Mouse (Mus musculus) small intestine, adult 2 months (tissue): Measurements from ENCODE around the gene Slc20a1. TPM values are rescaled to one million over a fixed set of nuclear protein-coding genes. Genes with fewer than 3 reads are reported as not detected.

ENCODE experiments used
- H3K27ac ChIP-seq: fragments of 200-500 bp; 2 replicates; pipeline ENCODE4 v1.5.1; 2012; ENCODE audit warnings: low read depth, low read length, control low read depth, inconsistent platforms; ENCODE audit not compliant: insufficient read depth
- H3K27me3 ChIP-seq: fragments of 200-500 bp; 2 replicates; pipeline ENCODE4 v1.6.1; 2012; ENCODE audit warnings: mild to moderate bottlenecking, moderate library complexity, low read length, inconsistent platforms; ENCODE audit not compliant: control insufficient read depth, insufficient read depth
- H3K36me3 ChIP-seq: fragments of 200-500 bp; 2 replicates; pipeline ENCODE4 v1.6.1; 2012; ENCODE audit warnings: mild to moderate bottlenecking, low read length, control low read depth, inconsistent platforms; ENCODE audit not compliant: control insufficient read depth, insufficient read depth
- H3K4me1 ChIP-seq: fragments of 200-500 bp; 2 replicates; pipeline ENCODE4 v1.6.1; 2012; ENCODE audit warnings: low read length, inconsistent platforms, mixed read lengths; ENCODE audit not compliant: control insufficient read depth, insufficient read depth, insufficient read length
- H3K4me3 ChIP-seq: fragments of 200-500 bp; 2 replicates; pipeline ENCODE4 v1.5.1; 2012; ENCODE audit warnings: low read depth, mild to moderate bottlenecking, control low read depth, inconsistent platforms, low read length, moderate library complexity
- CTCF ChIP-seq: fragments of 200-500 bp; IDR thresholded peaks from 2 replicates; pipeline ENCODE4 v1.5.1; 2012; ENCODE audit warnings: low read depth, mild to moderate bottlenecking, control low read depth, inconsistent platforms, low read length, moderate library complexity, mixed read lengths; ENCODE audit not compliant: insufficient replicate concordance, insufficient read length; ENCODE audit errors: extremely low read depth
- POLR2A ChIP-seq: fragments of 200-500 bp; IDR thresholded peaks from 2 replicates; pipeline ENCODE4 v1.6.1; 2012; ENCODE audit warnings: low read depth, mild to moderate bottlenecking, control low read depth, inconsistent platforms, low read length, moderate library complexity
- WGBS: fragments of 180-500 bp; shearing (Covaris S2); methylation state at CpG from one replicate; pipeline ENCODE4 v1.1.7; 2018; 5-methylcytosine and 5-hydroxymethylcytosine counted together
- polyA plus RNA-seq: library from polyadenylated mRNA; depleted of rRNA; stranded (reverse); fragments of >200 nt; gene quantifications from 2 replicates; pipeline ENCODE4 v1.2.3, GENCODE M21; 2012

Slc20a1 gene
- polyA plus RNA-seq, 1 experiment, result 6.6 TPM

GRCm38 (mm10) chr2:129233218-129233617, 34.7 kb downstream of the Slc20a1 start:
- H3K27me3 ChIP-seq, result no peaks in the 10 kb centered on the region
- H3K4me3 ChIP-seq, result no peak overlapping the region
- peaks cover 19% of the 10 kb centered on the region for H3K4me1 ChIP-seq
- 92% methylated on average over 1 of the region's 1 CpGs for WGBS
- no peak overlapping the region for H3K27ac ChIP-seq
- no peak for TF ChIP-seq POLR2A
- no peaks in the 10 kb centered on the region for H3K36me3 ChIP-seq

- H3K4me1 ChIP-seq, result peaks cover 15% of the 10 kb centered on the region
- no peak overlapping the region for H3K27ac ChIP-seq
- TF ChIP-seq POLR2A, result no peak
- no peaks in the 10 kb centered on the region for H3K27me3 ChIP-seq
- no peak overlapping the region for H3K4me3 ChIP-seq
- no peaks in the 10 kb centered on the region for H3K36me3 ChIP-seq
- 79% methylated on average over 9 of the region's 9 CpGs for WGBS
These were observed 35.4 kb downstream of the Slc20a1 start for GRCm38 (mm10) chr2:129233803-129234477.

GRCm38 (mm10) chr2:129234731-129235130, 36.2 kb downstream of the Slc20a1 start:
- TF ChIP-seq CTCF (no peak), POLR2A (no peak)
- H3K4me3 ChIP-seq, result no peak overlapping the region
- no peak overlapping the region for H3K27ac ChIP-seq
- WGBS, result 68% methylated on average over 2 of the region's 2 CpGs
- H3K4me1 ChIP-seq, result peaks cover 15% of the 10 kb centered on the region
- no peaks in the 10 kb centered on the region for H3K27me3 ChIP-seq
- H3K36me3 ChIP-seq, result no peaks in the 10 kb centered on the region

GRCm38 (mm10) chr2:129236526-129236925, 38.0 kb downstream of the Slc20a1 start:
- TF ChIP-seq POLR2A (no peak), CTCF (no peak)
- H3K36me3 ChIP-seq, result no peaks in the 10 kb centered on the region
- no peak overlapping the region for H3K27ac ChIP-seq
- 91% methylated on average over 4 of the region's 4 CpGs for WGBS
- H3K27me3 ChIP-seq, result no peaks in the 10 kb centered on the region
- no peak overlapping the region for H3K4me3 ChIP-seq
- peaks cover 15% of the 10 kb centered on the region for H3K4me1 ChIP-seq

- 82% methylated on average over 9 of the region's 9 CpGs for WGBS
- TF ChIP-seq CTCF (no peak), POLR2A (no peak)
- Histone ChIP-seq H3K27ac (no peak overlapping the region), H3K4me1 (peaks cover 4% of the 10 kb centered on the region; the same call in 1 of the 2 replicates), H3K27me3 (no peaks in the 10 kb centered on the region), H3K36me3 (no peaks in the 10 kb centered on the region), H3K4me3 (no peak overlapping the region)
These were observed 42.3 kb downstream of the Slc20a1 start for GRCm38 (mm10) chr2:129240726-129241432.

- Histone ChIP-seq H3K36me3 (no peaks in the 10 kb centered on the region), H3K4me3 (no peak overlapping the region), H3K27ac (no peak overlapping the region), H3K4me1 (peaks cover 14% of the 10 kb centered on the region), H3K27me3 (no peaks in the 10 kb centered on the region)
- TF ChIP-seq POLR2A (no peak), CTCF (no peak)
- 74% methylated on average over 7 of the region's 7 CpGs for WGBS
These were observed 43.6 kb downstream of the Slc20a1 start for GRCm38 (mm10) chr2:129241845-129242833.

- H3K27me3 ChIP-seq, result no peaks in the 10 kb centered on the region
- TF ChIP-seq CTCF (no peak), POLR2A (no peak)
- H3K4me1 ChIP-seq, result peaks cover 18% of the 10 kb centered on the region
- H3K36me3 ChIP-seq, result no peaks in the 10 kb centered on the region
- WGBS, result 91% methylated on average over 4 of the region's 4 CpGs
- H3K4me3 ChIP-seq, result no peak overlapping the region
- H3K27ac ChIP-seq, result no peak overlapping the region
These were observed 44.4 kb downstream of the Slc20a1 start for GRCm38 (mm10) chr2:129243005-129243404.
